Mouse (Mus musculus): ENCODE data around the gene Itga9.

- TF ChIP-seq CTCF (IDR thresholded peaks at IDR 0.05; ENCODE audit: low read depth), result no peak
- no peak for TF ChIP-seq EP300 (IDR thresholded peaks at IDR 0.05; ENCODE audit: low read depth)
Observed at GRCm38 (mm10) chr9:118875705-118876104, 269.2 kb downstream of the Itga9 start.

Measured in heart, postnatal 0 days (tissue).